Mouse (Mus musculus) embryonic facial prominence, embryonic 14.5 days (tissue): ENCODE data around the gene Sypl. TPM values are rescaled to one million over a fixed set of nuclear protein-coding genes. Genes with fewer than 3 reads are reported as not detected.

Experiments
- ATAC-seq: fragments of 200-750 bp; cut with Nextera tagmentation; 2 replicates; pipeline ENCODE4 v1.8.0; 2017; ENCODE audit warnings: low read depth, moderate number of reproducible peaks, moderate TSS enrichment
- DNase-seq: peaks from one replicate; pipeline ENCODE4 v3.0.0-alpha.2; 2015; ENCODE audit warnings: low spot score
- H3K27ac ChIP-seq: fragments of 300-500 bp; sonication (generic); replicated peaks from 2 replicates; pipeline ENCODE4 v1.5.1; 2014; ENCODE audit warnings: low read depth, mild to moderate bottlenecking, low read length, moderate library complexity
- H3K27me3 ChIP-seq: fragments of 300-500 bp; sonication (generic); replicated peaks from 2 replicates; pipeline ENCODE4 v1.6.1; 2014; ENCODE audit warnings: low read length; ENCODE audit not compliant: control insufficient read depth, insufficient read depth
- H3K36me3 ChIP-seq: fragments of 300-500 bp; sonication (generic); 2 replicates; pipeline ENCODE4 v1.6.1; 2014; ENCODE audit warnings: low read length, mixed read lengths; ENCODE audit not compliant: control insufficient read depth, insufficient read depth
- H3K4me1 ChIP-seq: fragments of 300-500 bp; sonication (generic); 2 replicates; pipeline ENCODE4 v1.6.1; 2014; ENCODE audit warnings: antibody characterized with exemption, low read length; ENCODE audit not compliant: control insufficient read depth, insufficient read depth
- H3K4me2 ChIP-seq: fragments of 300-500 bp; sonication (generic); 2 replicates; pipeline ENCODE4 v1.6.1; 2014; ENCODE audit warnings: low read depth, mild to moderate bottlenecking, low read length, moderate library complexity, mixed read lengths
- H3K4me3 ChIP-seq: fragments of 300-500 bp; sonication (generic); 2 replicates; pipeline ENCODE4 v1.5.1; 2014; ENCODE audit warnings: low read depth, mild to moderate bottlenecking, low read length
- H3K9ac ChIP-seq: fragments of 300-500 bp; sonication (generic); 2 replicates; pipeline ENCODE4 v1.6.1; 2014; ENCODE audit warnings: low read depth, mild to moderate bottlenecking, low read length, moderate library complexity, mixed read lengths
- H3K9me3 ChIP-seq: fragments of 300-500 bp; sonication (generic); 2 replicates; pipeline ENCODE4 v1.6.1; 2016; ENCODE audit warnings: low read length; ENCODE audit not compliant: control insufficient read depth
- WGBS: fragments of 180-500 bp; shearing (Covaris S2); extraction: QIAGEN DNeasy Blood & Tissue Kit; methylation state at CpG from one replicate; pipeline ENCODE4 v1.1.7; 2014; 5-methylcytosine and 5-hydroxymethylcytosine counted together
- polyA plus RNA-seq: library from polyadenylated mRNA; unstranded; fragments of >200 nt; fragmentation: Nextera tagmentation; extraction: Ambion mirVana; gene quantifications from 2 replicates; pipeline ENCODE4 v1.2.1, GENCODE M21; 2014

The Sypl gene
- polyA plus RNA-seq, 1 experiment from 2014 or later, result 119 TPM

DNA sequence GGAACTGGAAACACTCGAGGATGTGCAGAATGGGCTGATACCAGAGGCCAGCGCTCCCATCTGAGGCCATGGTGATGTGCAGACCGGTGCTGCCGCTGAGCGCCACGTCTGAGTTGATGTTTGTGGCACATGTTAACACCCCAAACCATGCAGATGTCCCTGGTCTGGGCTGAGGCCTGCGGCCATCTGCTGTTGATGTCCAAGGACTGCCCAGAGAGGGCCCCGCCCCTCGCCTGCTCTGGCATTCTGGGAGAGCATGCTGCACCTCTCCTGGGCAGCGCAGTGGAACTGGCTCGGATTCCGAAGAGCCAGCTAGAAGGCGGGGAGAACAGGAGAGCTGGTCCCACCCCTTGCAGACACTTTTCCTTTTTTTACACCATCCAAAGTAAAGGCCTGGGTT is 75.0 kb downstream of the Sypl start:
- WGBS, result 61% methylated on average over 13 of the region's 13 CpGs
- no peak overlapping the region for H3K9ac ChIP-seq
- peaks cover 18% of the 10 kb centered on the region for H3K4me1 ChIP-seq
- H3K27ac ChIP-seq, result no peak overlapping the region
- DNase-seq (no peak), ATAC-seq (no peak)
- H3K27me3 ChIP-seq, result 0 out of 2 replicates have a peak, but pooled peaks cover 4% of the 10 kb centered on the region
- H3K4me2 ChIP-seq, result no peak overlapping the region
- H3K36me3 ChIP-seq, result no peaks in the 10 kb centered on the region
- no peaks in the 10 kb centered on the region for H3K9me3 ChIP-seq
- H3K4me3 ChIP-seq, result no peak overlapping the region

Other genes with a start within 250 kb of the Sypl start
- 24.9 and 26.6 TPM in 2 replicates for gene Nampt, start 134.3 kb upstream of the Sypl start, polyA plus RNA-seq
- gene Cdhr3, start 139.0 kb downstream of the Sypl start, polyA plus RNA-seq, result 1.5 and 1.6 TPM in 2 replicates
- 11.4 and 13.0 TPM in 2 replicates for gene Atxn7l1, start 193.8 kb downstream of the Sypl start, polyA plus RNA-seq